Comparison of ENCODE assay signal across 9 mouse cellular contexts in the genomic region with DNA sequence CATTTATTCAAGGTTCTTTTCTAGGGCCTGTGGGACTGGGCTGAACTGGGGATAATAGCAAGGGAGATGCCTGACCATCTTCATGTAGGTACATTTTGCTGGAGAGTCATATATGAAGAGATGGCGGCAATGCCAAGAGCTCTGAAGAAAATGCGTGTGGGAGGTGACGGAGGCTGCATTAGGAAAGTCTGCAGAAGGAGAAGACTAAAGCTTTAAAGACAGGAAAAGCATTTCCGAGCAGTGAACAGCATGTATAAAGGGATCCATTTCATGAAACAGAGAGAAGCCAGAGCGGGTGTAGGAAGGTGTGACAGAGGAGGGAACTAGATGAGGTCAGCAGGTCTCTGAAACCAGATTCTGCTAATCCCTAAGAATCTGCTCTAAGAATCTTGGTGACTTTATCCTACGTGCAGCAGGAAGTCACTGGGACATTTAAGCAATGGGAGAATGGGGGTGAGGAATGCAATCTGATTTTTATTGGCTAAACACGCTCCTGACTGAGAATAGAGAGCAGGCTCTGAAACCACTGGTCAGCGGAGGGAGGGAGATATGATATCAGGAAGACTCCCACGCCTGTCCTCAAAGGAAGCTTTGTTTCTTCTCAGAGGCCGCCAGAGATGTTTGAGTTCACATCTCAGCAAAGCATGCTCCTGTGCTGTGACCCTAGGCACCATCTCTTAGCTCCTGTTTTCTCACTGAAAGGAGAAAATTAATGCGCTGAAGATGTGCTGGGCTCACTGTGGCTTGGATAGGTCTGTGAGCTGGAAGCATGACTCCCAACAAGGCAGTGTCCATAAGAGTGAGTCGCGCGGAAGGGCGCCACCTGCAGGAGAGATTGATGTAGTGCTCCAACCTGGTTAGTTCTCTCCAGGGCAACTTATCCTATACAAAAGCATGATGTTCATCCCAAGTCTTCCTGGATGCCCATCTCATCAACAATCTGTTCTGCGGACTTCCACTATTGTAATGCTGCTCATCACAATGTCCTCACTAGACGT. TPM values are rescaled to one million over a fixed set of nuclear protein-coding genes. Genes with fewer than 3 reads are reported as not detected.
DNase-seq lines count a peak whose midpoint lies in the region; ATAC-seq lines count a peak whose summit lies in the region.
"Had no signal": no experiment of that assay in that cellular context is flagged by ENCODE, and none has a peak within 500 bp of the region (broad histone marks: within the 10 kb centered on the region; RNA-seq: fewer than 3 reads in every experiment).

No protein-coding gene starts in this region.

- H3K4me2 ChIP-seq in midbrain, embryonic 16.5 days (ENCODE audit: low read length) = no peak overlapping the region
- H3K4me2 ChIP-seq in embryonic facial prominence, embryonic 15.5 days (replicated peaks) = no peak overlapping the region
- no peak overlapping the region for H3K4me2 ChIP-seq in hindbrain, embryonic 16.5 days (ENCODE audit: low read length)
- H3K4me2 ChIP-seq: hindbrain, embryonic 15.5 days had no signal

- H3K4me1 ChIP-seq in midbrain, embryonic 10.5 days = peaks cover 6% of the 10 kb centered on the region; the same call in 1 of the 2 replicates
- H3K4me1 ChIP-seq in midbrain, embryonic 16.5 days (ENCODE audit: control insufficient read depth, insufficient read depth, low read length) = no peaks in the 10 kb centered on the region
- peaks cover 10% of the 10 kb centered on the region; the same call in 1 of the 2 replicates for H3K4me1 ChIP-seq in embryonic facial prominence, embryonic 15.5 days
- no peaks in the 10 kb centered on the region; the same call in 1 of the 2 replicates for H3K4me1 ChIP-seq in hindbrain, embryonic 16.5 days (ENCODE audit: control insufficient read depth, insufficient read depth, low read depth, low read length)
- H3K4me1 ChIP-seq: hindbrain, embryonic 15.5 days had no signal

- no peak; the same call in 1 of the 2 replicates for ATAC-seq in midbrain, embryonic 16.5 days
- ATAC-seq in embryonic facial prominence, embryonic 15.5 days (ENCODE audit: insufficient number of reproducible peaks, low FRiP score, low TSS enrichment, low read depth) = 0 out of 2 replicates have a peak, but pooled peaks have one; percentile 12
- 0 out of 2 replicates have a peak, but pooled peaks have one; percentile 46 for ATAC-seq in hindbrain, embryonic 16.5 days

- no peaks in the 10 kb centered on the region for H3K36me3 ChIP-seq in midbrain, embryonic 10.5 days
- H3K36me3 ChIP-seq in midbrain, embryonic 16.5 days (ENCODE audit: control insufficient read depth, insufficient read depth, low read length) = no peaks in the 10 kb centered on the region
- H3K36me3 ChIP-seq in embryonic facial prominence, embryonic 15.5 days = no peaks in the 10 kb centered on the region
- no peaks in the 10 kb centered on the region for H3K36me3 ChIP-seq in hindbrain, embryonic 16.5 days (ENCODE audit: control insufficient read depth, insufficient read depth, low read length)
- H3K36me3 ChIP-seq in splenic B cell, adult 2 months (ENCODE audit: control insufficient read depth, insufficient read depth, low read length, poor library complexity, severe bottlenecking) = no peaks in the 10 kb centered on the region
- H3K36me3 ChIP-seq: hindbrain, embryonic 15.5 days had no signal

- no peak overlapping the region for H3K4me3 ChIP-seq in midbrain, embryonic 10.5 days
- no peak overlapping the region for H3K4me3 ChIP-seq in midbrain, embryonic 16.5 days (ENCODE audit: low read depth, low read length)
- H3K4me3 ChIP-seq in embryonic facial prominence, embryonic 15.5 days (replicated peaks) = no peak overlapping the region
- H3K4me3 ChIP-seq in hindbrain, embryonic 16.5 days (ENCODE audit: low read length) = no peak overlapping the region
- H3K4me3 ChIP-seq: hindbrain, embryonic 15.5 days had no signal

- no peak overlapping the region for H3K27ac ChIP-seq in midbrain, embryonic 10.5 days (replicated peaks)
- H3K27ac ChIP-seq in midbrain, embryonic 16.5 days (ENCODE audit: low read length) = no peak overlapping the region
- H3K27ac ChIP-seq in embryonic facial prominence, embryonic 15.5 days (replicated peaks) = no peak overlapping the region
- H3K27ac ChIP-seq in hindbrain, embryonic 16.5 days (ENCODE audit: low read depth, low read length) = no peak overlapping the region
- H3K27ac ChIP-seq: hindbrain, embryonic 15.5 days had no signal

- WGBS in midbrain, embryonic 10.5 days = 48% methylated on average over 17 of the region's 17 CpGs
- 48% methylated on average over 17 of the region's 17 CpGs for WGBS in midbrain, embryonic 16.5 days
- WGBS in embryonic facial prominence, embryonic 15.5 days = 34% methylated on average over 17 of the region's 17 CpGs
- WGBS in hindbrain, embryonic 16.5 days = 52% methylated on average over 17 of the region's 17 CpGs

- H3K9ac ChIP-seq in midbrain, embryonic 16.5 days (ENCODE audit: low read depth, low read length) = no peak overlapping the region
- H3K9ac ChIP-seq in embryonic facial prominence, embryonic 15.5 days = no peak overlapping the region
- no peak overlapping the region for H3K9ac ChIP-seq in hindbrain, embryonic 16.5 days (ENCODE audit: low read depth, low read length)
- H3K9ac ChIP-seq: hindbrain, embryonic 15.5 days had no signal

- peak; percentile 73 for DNase-seq in midbrain, embryonic 10.5 days (ENCODE audit: low spot score)
- peak; percentile 51 for DNase-seq in adipocyte (ENCODE audit: low spot score)
- DNase-seq in lung, postnatal 10 days = peak; percentile 63
- peak; percentile 33 for DNase-seq in splenic B cell, adult 2 months (ENCODE audit: low read depth, low spot score)
- no peak for DNase-seq in T-cell, adult 2 months (ENCODE audit: low spot score)

- 0 out of 2 replicates have a peak, but pooled peaks cover 9% of the 10 kb centered on the region for H3K9me3 ChIP-seq in midbrain, embryonic 10.5 days (replicated peaks)
- no peaks in the 10 kb centered on the region for H3K9me3 ChIP-seq in midbrain, embryonic 16.5 days (replicated peaks; ENCODE audit: control insufficient read depth, low read length, poor library complexity, severe bottlenecking)
- H3K9me3 ChIP-seq in embryonic facial prominence, embryonic 15.5 days (replicated peaks) = no peaks in the 10 kb centered on the region
- no peaks in the 10 kb centered on the region for H3K9me3 ChIP-seq in hindbrain, embryonic 16.5 days (ENCODE audit: control insufficient read depth, low read length)
- H3K9me3 ChIP-seq: hindbrain, embryonic 15.5 days had no signal

- no peaks in the 10 kb centered on the region for H3K27me3 ChIP-seq in midbrain, embryonic 10.5 days (ENCODE audit: low read depth, poor library complexity, severe bottlenecking)
- no peaks in the 10 kb centered on the region for H3K27me3 ChIP-seq in midbrain, embryonic 16.5 days (ENCODE audit: control insufficient read depth, insufficient read depth, low read depth, low read length)
- H3K27me3 ChIP-seq in embryonic facial prominence, embryonic 15.5 days = no peaks in the 10 kb centered on the region
- H3K27me3 ChIP-seq in hindbrain, embryonic 16.5 days (replicated peaks; ENCODE audit: control insufficient read depth, insufficient read depth, low read length) = no peaks in the 10 kb centered on the region
- no peaks in the 10 kb centered on the region for H3K27me3 ChIP-seq in splenic B cell, adult 2 months (ENCODE audit: control insufficient read depth, insufficient read depth, low read length, poor library complexity, severe bottlenecking)
- H3K27me3 ChIP-seq: hindbrain, embryonic 15.5 days had no signal

RNA-seq across cellular contexts. Expression of gene Sh3pxd2b, which starts 6.8 kb away (rescaled TPM):
- polyA plus RNA-seq in midbrain, embryonic 10.5 days (2016; fragmentation: Nextera tagmentation; extraction: Ambion mirVana) = 25.7 and 32.7 TPM in 2 replicates
- 21.6 and 23.4 TPM in 2 replicates for polyA plus RNA-seq in midbrain, embryonic 16.5 days (2015; fragmentation: Nextera tagmentation; extraction: Ambion mirVana)
- polyA plus RNA-seq in embryonic facial prominence, embryonic 15.5 days (2015; fragmentation: Nextera tagmentation; extraction: Ambion mirVana) = 32.3 and 33.9 TPM in 2 replicates
- polyA plus RNA-seq in hindbrain, embryonic 16.5 days (2015; fragmentation: Nextera tagmentation; extraction: Ambion mirVana) = 15.8 and 20.1 TPM in 2 replicates

RNA-seq across cellular contexts. Expression of gene Hbq1a, which starts 40.9 kb away (rescaled TPM):
- not detected in 2 replicates for polyA plus RNA-seq in midbrain, embryonic 10.5 days (2016; fragmentation: Nextera tagmentation; extraction: Ambion mirVana)
- polyA plus RNA-seq in midbrain, embryonic 16.5 days (2015; fragmentation: Nextera tagmentation; extraction: Ambion mirVana) = 1.7 and 2.0 TPM in 2 replicates
- 0.67 and 0.84 TPM in 2 replicates for polyA plus RNA-seq in embryonic facial prominence, embryonic 15.5 days (2015; fragmentation: Nextera tagmentation; extraction: Ambion mirVana)
- polyA plus RNA-seq in hindbrain, embryonic 16.5 days (2015; fragmentation: Nextera tagmentation; extraction: Ambion mirVana) = 1.6 and 2.0 TPM in 2 replicates

RNA-seq across cellular contexts. Expression of gene Hba-a2, which starts 44.5 kb away (rescaled TPM):
- polyA plus RNA-seq in midbrain, embryonic 10.5 days (2016; fragmentation: Nextera tagmentation; extraction: Ambion mirVana) = 3,984 and 4,102 TPM in 2 replicates
- 5,737 and 6,589 TPM in 2 replicates for polyA plus RNA-seq in midbrain, embryonic 16.5 days (2015; fragmentation: Nextera tagmentation; extraction: Ambion mirVana)
- 11,613 and 14,789 TPM in 2 replicates for polyA plus RNA-seq in embryonic facial prominence, embryonic 15.5 days (2015; fragmentation: Nextera tagmentation; extraction: Ambion mirVana)
- 6,688 and 8,147 TPM in 2 replicates for polyA plus RNA-seq in hindbrain, embryonic 16.5 days (2015; fragmentation: Nextera tagmentation; extraction: Ambion mirVana)

RNA-seq across cellular contexts. Expression of gene Hbq1b, which starts 54.0 kb away (rescaled TPM):
- 5.8 and 6.6 TPM in 2 replicates for polyA plus RNA-seq in midbrain, embryonic 10.5 days (2016; fragmentation: Nextera tagmentation; extraction: Ambion mirVana)
- polyA plus RNA-seq in midbrain, embryonic 16.5 days (2015; fragmentation: Nextera tagmentation; extraction: Ambion mirVana) = 1.1 and 1.5 TPM in 2 replicates
- 0.77 and 1.3 TPM in 2 replicates for polyA plus RNA-seq in embryonic facial prominence, embryonic 15.5 days (2015; fragmentation: Nextera tagmentation; extraction: Ambion mirVana)
- 0.61 and 1.3 TPM in 2 replicates for polyA plus RNA-seq in hindbrain, embryonic 16.5 days (2015; fragmentation: Nextera tagmentation; extraction: Ambion mirVana)

RNA-seq across cellular contexts. Expression of gene Hba-a1, which starts 57.5 kb away (rescaled TPM):
- 2,199 and 2,239 TPM in 2 replicates for polyA plus RNA-seq in midbrain, embryonic 10.5 days (2016; fragmentation: Nextera tagmentation; extraction: Ambion mirVana)
- polyA plus RNA-seq in midbrain, embryonic 16.5 days (2015; fragmentation: Nextera tagmentation; extraction: Ambion mirVana) = 2,278 and 2,570 TPM in 2 replicates
- polyA plus RNA-seq in embryonic facial prominence, embryonic 15.5 days (2015; fragmentation: Nextera tagmentation; extraction: Ambion mirVana) = 4,298 and 5,653 TPM in 2 replicates
- polyA plus RNA-seq in hindbrain, embryonic 16.5 days (2015; fragmentation: Nextera tagmentation; extraction: Ambion mirVana) = 2,714 and 3,255 TPM in 2 replicates
